Mouse (Mus musculus) embryonic facial prominence, embryonic 12.5 days (tissue): ENCODE data around the gene Smad6. TPM values are rescaled to one million over a fixed set of nuclear protein-coding genes. Genes with fewer than 3 reads are reported as not detected.

Experiments
- ATAC-seq: fragments of 200-750 bp; cut with Nextera tagmentation; 2 replicates; pipeline ENCODE4 v1.8.0; 2017; ENCODE audit not compliant: insufficient number of reproducible peaks, insufficient read depth, low FRiP score, low TSS enrichment
- H3K27ac ChIP-seq: fragments of 300-500 bp; sonication (generic); 2 replicates; pipeline ENCODE4 v1.5.1; 2016; ENCODE audit warnings: mild to moderate bottlenecking
- H3K27me3 ChIP-seq: fragments of 300-500 bp; sonication (generic); 2 replicates; pipeline ENCODE4 v1.6.1; 2016; ENCODE audit warnings: mild to moderate bottlenecking, moderate library complexity
- H3K36me3 ChIP-seq: fragments of 300-500 bp; sonication (generic); 2 replicates; pipeline ENCODE4 v1.6.1; 2016; ENCODE audit warnings: mild to moderate bottlenecking
- H3K4me1 ChIP-seq: fragments of 300-500 bp; sonication (generic); 2 replicates; pipeline ENCODE4 v1.6.1; 2016
- H3K4me2 ChIP-seq: fragments of 300-500 bp; sonication (generic); replicated peaks from 2 replicates; pipeline ENCODE4 v1.6.1; 2016; ENCODE audit warnings: mild to moderate bottlenecking, moderate library complexity
- H3K4me3 ChIP-seq: fragments of 300-500 bp; sonication (generic); 2 replicates; pipeline ENCODE4 v1.5.1; 2016; ENCODE audit warnings: mild to moderate bottlenecking
- H3K9ac ChIP-seq: fragments of 300-500 bp; sonication (generic); 2 replicates; pipeline ENCODE4 v1.6.1; 2016; ENCODE audit warnings: mild to moderate bottlenecking, moderate library complexity
- H3K9me3 ChIP-seq: fragments of 300-500 bp; sonication (generic); 2 replicates; pipeline ENCODE4 v1.6.1; 2016; ENCODE audit warnings: mild to moderate bottlenecking, moderate library complexity
- WGBS: fragments of 180-500 bp; shearing (Covaris S2); methylation state at CpG from one replicate; pipeline ENCODE4 v1.1.7; 2016; 5-methylcytosine and 5-hydroxymethylcytosine counted together
- polyA plus RNA-seq: library from polyadenylated mRNA; unstranded; fragments of >200 nt; fragmentation: Nextera tagmentation; extraction: Ambion mirVana; gene quantifications from 2 replicates; pipeline ENCODE4 v1.2.1, GENCODE M21; 2016

Smad6 gene
- polyA plus RNA-seq, 1 experiment from 2014 or later = 25.4 TPM

DNA sequence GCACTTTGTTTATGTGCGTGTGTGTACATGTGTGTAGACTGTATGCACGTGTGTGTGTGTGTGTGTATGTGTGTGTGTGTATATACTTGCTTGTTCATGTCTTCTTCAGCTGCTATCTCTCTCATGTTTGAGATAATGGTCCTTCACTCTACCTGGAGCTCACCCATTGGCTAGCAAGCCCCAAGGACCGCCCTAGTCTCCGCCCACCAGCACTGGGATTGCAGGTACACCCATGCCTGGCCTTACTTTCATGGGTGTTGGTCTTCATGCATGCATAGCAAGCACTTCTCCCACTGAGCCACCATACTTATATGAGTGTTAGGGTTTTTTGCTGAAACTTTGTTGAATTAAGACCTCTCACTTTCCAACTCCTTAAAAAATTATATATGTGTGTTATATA, 40.5 kb downstream of the Smad6 start:
- no peak overlapping the region for H3K4me3 ChIP-seq
- ATAC-seq = no peak

DNA sequence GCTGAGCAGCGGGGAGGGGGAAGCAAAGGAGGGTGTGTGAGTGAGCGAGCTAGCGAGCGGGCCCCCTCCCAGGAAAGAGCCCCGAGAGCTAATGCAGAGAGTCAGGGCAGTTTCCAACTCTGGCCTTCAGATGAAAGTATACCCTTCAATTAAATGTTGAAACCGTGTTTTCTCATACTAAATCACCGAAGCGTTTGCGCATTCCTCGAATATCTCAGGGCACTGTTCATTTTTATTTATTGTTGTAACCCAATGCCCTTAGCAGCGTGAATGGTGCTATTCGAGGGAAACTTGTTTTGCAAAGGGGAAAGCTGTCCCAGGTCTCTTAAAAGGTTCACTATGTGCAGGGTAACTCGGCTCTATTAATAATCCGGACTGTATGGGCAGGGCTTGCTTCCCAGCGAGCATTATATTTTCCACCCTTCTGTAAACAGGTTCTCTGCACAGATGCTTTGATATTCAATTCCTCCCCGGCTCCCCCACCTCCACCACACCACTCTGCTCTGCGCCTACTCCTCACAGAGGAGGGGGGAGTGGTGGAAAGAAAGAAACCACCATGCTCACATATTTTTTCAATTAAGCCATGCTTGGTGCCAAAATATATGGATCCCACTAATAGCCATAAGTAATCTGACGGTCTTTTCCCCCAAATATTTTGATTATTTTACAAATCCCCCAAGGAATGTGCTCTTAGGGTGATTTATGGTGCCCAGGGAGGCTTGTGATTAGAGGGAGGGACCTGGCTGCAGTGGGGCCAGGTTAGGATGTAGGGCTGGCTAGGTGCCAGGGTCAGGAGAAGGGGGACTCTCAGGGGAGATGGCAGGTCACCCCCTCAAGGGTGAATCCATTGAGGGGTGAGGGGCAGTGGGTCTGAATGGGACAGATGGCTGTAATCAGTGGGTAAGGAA, 41.4 kb downstream of the Smad6 start:
- no peaks in the 10 kb centered on the region for H3K9me3 ChIP-seq
- no peak overlapping the region for H3K9ac ChIP-seq
- H3K4me3 ChIP-seq = 0 out of 2 replicates have a peak overlapping the region, but pooled peaks have one; percentile 3
- H3K4me1 ChIP-seq = peaks cover 90% of the 10 kb centered on the region
- peak overlapping the region; percentile 93 for H3K27ac ChIP-seq
- ATAC-seq = peak; percentile 86
- H3K27me3 ChIP-seq = no peaks in the 10 kb centered on the region
- 3% methylated on average over 18 of the region's 18 CpGs for WGBS
- H3K4me2 ChIP-seq = peak overlapping the region; percentile 41
- no peaks in the 10 kb centered on the region for H3K36me3 ChIP-seq

More for the DNA sequence above, 40.5 kb downstream of the Smad6 start:
- peak overlapping the region; percentile 93 for H3K27ac ChIP-seq
- H3K4me2 ChIP-seq = no peak overlapping the region
- 79% methylated on average over 4 of the region's 4 CpGs for WGBS
- H3K9ac ChIP-seq = no peak overlapping the region
- H3K9me3 ChIP-seq = no peaks in the 10 kb centered on the region
- no peaks in the 10 kb centered on the region for H3K27me3 ChIP-seq
- H3K4me1 ChIP-seq = peaks cover 86% of the 10 kb centered on the region
- no peaks in the 10 kb centered on the region for H3K36me3 ChIP-seq

DNA sequence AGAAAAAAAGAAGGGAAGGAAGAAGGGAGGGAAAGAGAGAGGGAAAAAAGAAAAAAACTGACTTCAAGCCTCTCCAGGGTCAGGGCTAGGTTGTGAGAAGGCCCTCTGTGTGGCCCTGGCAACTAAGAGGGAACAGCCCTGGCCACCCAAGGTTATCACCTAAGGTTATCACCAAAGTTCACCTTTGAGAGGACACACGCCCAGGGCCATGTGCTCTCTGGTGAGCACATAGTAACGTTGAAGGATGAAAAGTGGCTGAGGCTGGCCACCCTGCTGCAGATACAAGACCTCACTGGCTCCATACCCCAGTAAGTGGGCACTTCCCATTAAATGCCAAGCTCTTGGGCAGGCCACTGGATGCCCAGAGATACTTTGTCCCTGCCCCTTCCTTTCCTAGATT, 42.6 kb downstream of the Smad6 start:
- Histone ChIP-seq H3K4me1 (peaks cover 90% of the 10 kb centered on the region), H3K9ac (no peak overlapping the region), H3K27ac (peak overlapping the region; percentile 93), H3K36me3 (no peaks in the 10 kb centered on the region), H3K27me3 (no peaks in the 10 kb centered on the region), H3K9me3 (no peaks in the 10 kb centered on the region), H3K4me2 (peak overlapping the region; percentile 41), H3K4me3 (no peak overlapping the region)
- ATAC-seq = no peak
- 54% methylated on average over 2 of the region's 2 CpGs for WGBS

DNA sequence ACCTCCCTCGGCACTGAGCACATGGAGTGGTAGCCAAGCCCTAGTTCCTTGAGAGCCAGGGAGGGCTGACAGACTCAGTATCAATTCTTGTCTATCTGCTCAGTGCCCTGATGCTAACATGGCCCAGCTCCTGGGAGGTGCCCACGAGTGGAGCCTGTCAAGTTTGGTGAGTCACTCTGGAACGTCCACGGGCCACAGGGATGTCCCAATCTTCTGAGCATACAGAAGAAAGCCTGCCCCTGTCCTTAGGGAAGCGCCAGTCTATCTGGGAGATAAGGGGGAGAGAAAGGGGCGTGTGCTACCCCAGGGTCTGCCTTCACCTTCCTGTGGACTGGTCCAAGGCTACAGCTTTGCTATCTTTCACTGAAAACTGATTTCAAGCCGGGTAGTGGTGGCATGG, 43.2 kb downstream of the Smad6 start:
- peaks cover 90% of the 10 kb centered on the region for H3K4me1 ChIP-seq
- no peaks in the 10 kb centered on the region for H3K27me3 ChIP-seq
- H3K27ac ChIP-seq = no peak overlapping the region
- H3K9me3 ChIP-seq = no peaks in the 10 kb centered on the region
- 78% methylated on average over 7 of the region's 7 CpGs for WGBS
- H3K9ac ChIP-seq = no peak overlapping the region
- no peak overlapping the region for H3K4me3 ChIP-seq
- H3K36me3 ChIP-seq = no peaks in the 10 kb centered on the region
- H3K4me2 ChIP-seq = no peak overlapping the region
- ATAC-seq = no peak

DNA sequence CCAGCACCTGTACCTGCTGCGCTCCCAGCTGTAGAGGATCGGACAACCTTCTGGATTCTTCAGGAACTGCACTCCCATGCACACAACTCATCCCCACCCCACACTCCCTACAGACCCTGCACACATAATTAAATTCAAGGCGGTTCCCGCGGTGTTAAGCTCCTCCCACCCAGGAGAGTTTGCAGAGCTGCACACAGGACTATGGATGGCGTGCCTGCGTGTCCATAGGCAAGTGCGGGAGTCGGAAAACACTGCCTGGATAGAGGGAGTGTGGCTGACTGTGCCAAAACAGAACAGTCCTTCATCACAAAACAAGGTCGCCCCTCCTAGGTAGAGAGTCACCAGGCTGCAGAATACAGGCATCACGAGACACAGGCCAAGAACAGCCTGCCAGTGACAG, 45.9 kb downstream of the Smad6 start:
- peaks cover 12% of the 10 kb centered on the region; the same call in 1 of the 2 replicates for H3K36me3 ChIP-seq
- peak overlapping the region; percentile 67 for H3K27ac ChIP-seq
- H3K4me2 ChIP-seq = 0 out of 2 replicates have a peak overlapping the region, but pooled peaks have one; percentile 5
- H3K9ac ChIP-seq = 0 out of 2 replicates have a peak overlapping the region, but pooled peaks have one; percentile 34
- H3K4me3 ChIP-seq = no peak overlapping the region
- H3K9me3 ChIP-seq = no peaks in the 10 kb centered on the region
- no peaks in the 10 kb centered on the region for H3K27me3 ChIP-seq
- 0 out of 2 replicates have a peak, but pooled peaks have one; percentile 13 for ATAC-seq
- peaks cover 96% of the 10 kb centered on the region for H3K4me1 ChIP-seq
- WGBS = 26% methylated on average over 11 of the region's 11 CpGs

DNA sequence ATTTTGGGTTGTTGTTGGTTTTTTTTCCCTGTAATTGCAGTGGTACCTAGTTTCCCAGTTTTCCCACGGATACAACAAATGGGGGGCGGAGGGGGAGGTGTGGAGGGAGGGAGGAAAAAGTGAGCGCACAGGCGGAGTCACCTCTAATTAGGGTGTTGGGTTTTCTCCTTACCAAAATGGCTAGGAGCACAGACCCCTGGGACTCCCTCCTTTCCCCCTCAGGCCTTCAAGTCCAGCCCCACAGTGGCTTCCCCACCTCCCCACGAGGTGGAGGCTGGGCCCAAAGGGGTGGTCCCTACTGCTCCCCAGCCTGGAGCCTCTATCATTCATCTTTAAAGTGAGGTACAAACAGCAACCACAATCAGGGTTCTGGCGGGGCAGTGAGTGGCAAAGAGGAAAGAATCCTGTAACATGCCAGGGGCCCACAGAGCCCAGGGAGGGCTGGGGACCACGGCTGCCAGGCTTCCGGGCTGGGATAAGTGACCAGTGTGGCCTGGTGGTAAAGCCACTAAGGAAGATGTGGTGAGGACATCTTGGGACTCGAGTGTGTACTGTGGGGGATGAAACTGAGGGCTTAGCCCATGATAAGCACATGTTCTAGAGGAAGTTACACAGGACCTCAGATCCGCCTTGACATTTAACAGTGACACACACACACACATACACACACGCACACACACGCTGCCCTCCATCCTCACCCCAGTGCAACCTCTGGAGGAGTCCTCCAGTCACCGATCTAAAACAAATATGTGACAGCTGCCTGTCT, 47.4 kb downstream of the Smad6 start:
- Histone ChIP-seq H3K4me2 (peak overlapping the region; percentile 32), H3K9ac (no peak overlapping the region), H3K4me3 (no peak overlapping the region), H3K9me3 (no peaks in the 10 kb centered on the region), H3K36me3 (peaks cover 12% of the 10 kb centered on the region; the same call in 1 of the 2 replicates), H3K27ac (peak overlapping the region; percentile 95), H3K4me1 (peaks cover 96% of the 10 kb centered on the region), H3K27me3 (no peaks in the 10 kb centered on the region)
- WGBS = 32% methylated on average over 13 of the region's 13 CpGs
- no peak for ATAC-seq

DNA sequence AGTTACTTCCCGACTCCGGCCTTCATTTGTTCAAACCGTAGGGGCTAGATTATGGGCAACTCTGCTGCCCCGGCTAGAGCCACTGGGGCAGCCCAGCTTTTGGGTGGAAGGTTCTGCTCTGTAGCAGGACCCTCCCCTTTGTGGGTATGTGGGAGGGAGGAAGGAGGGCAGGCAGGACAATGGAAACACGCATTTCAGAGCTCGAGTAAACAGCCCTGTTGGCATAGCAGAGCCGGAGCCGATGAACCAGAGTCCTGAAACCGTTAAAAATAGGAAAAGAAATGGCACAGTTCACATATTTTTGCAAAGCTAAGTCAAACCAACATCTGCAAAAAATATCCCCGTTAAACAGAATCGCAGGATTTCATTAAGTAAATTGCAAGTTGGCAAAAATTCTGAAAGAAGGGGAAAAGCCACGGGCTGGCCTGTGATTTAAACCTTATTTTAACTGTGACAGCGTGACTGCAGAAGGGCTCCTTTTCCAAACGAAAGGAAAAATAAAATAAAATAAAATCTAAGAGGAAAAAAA, 48.1 kb downstream of the Smad6 start:
- Histone ChIP-seq H3K9ac (no peak overlapping the region), H3K27me3 (no peaks in the 10 kb centered on the region), H3K4me2 (peak overlapping the region; percentile 32; the same call in 1 of the 2 replicates), H3K4me1 (peaks cover 96% of the 10 kb centered on the region), H3K27ac (peak overlapping the region; percentile 95), H3K4me3 (no peak overlapping the region), H3K9me3 (no peaks in the 10 kb centered on the region), H3K36me3 (peaks cover 12% of the 10 kb centered on the region; the same call in 1 of the 2 replicates)
- WGBS = 20% methylated on average over 14 of the region's 14 CpGs
- ATAC-seq = no peak

DNA sequence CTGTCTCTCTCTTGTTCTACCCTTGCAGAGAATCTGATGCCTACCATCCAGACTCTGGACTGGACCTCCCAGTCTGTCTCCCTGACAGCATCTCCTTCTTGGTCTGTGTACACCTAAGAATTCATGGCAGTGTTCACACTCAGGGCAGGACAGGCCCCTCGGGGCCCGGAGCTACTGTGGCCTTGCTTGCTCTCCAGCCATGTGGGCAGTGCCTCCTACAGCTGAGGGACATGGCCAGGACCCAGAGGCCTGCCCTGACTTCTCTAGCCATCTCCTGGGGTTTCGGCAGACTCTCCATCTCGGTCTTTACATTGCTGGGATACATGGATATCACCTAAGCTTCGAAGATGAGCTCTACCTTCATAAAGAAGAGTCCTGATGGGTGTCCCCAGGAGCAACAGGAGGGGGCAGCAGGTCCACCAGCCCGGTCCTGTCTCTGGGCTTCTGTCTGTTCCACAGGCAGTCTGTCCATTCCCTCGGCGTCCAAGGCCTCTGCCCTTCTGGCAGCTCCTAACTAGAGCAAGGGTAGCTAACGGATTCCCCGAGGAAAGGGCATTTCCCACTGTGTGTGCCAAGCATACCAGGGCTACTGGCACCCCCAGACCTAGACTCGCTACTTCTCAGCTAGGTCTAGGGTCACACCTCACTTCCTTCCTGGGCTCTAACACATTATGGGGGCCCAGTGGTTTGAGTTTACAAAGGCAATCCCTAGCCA, 49.1 kb downstream of the Smad6 start:
- 95% methylated on average over 11 of the region's 11 CpGs for WGBS
- H3K27ac ChIP-seq = peak overlapping the region; percentile 95
- ATAC-seq = no peak

DNA sequence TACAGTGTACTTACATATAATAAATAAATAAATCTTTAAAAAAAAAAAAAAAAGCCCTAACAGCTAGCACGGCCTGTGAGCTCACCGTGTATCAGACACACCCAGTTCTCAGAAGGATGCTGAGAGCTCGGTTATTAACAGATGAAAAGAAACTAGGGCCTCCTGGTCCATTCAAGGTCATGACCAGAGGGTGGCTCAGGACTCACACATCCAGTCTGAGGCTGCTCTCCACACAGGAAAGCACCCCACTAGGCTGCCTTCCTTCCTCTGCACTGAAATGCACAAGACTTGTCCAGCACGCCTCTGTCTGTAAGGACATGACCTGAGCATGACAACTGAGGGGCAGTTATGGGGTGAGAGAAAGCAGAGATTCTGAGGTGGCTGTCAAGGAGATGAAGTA, 50.3 kb downstream of the Smad6 start:
- WGBS = 63% methylated on average over 4 of the region's 4 CpGs
- Histone ChIP-seq H3K27me3 (no peaks in the 10 kb centered on the region), H3K36me3 (peaks cover 12% of the 10 kb centered on the region; the same call in 1 of the 2 replicates), H3K9me3 (no peaks in the 10 kb centered on the region), H3K4me2 (no peak overlapping the region), H3K9ac (no peak overlapping the region), H3K27ac (no peak overlapping the region), H3K4me1 (peaks cover 86% of the 10 kb centered on the region), H3K4me3 (no peak overlapping the region)
- ATAC-seq = no peak

More for the DNA sequence above, 49.1 kb downstream of the Smad6 start:
- Histone ChIP-seq H3K36me3 (peaks cover 12% of the 10 kb centered on the region; the same call in 1 of the 2 replicates), H3K9ac (no peak overlapping the region), H3K4me1 (peaks cover 96% of the 10 kb centered on the region), H3K27me3 (no peaks in the 10 kb centered on the region), H3K9me3 (no peaks in the 10 kb centered on the region), H3K4me2 (no peak overlapping the region), H3K4me3 (no peak overlapping the region)

DNA sequence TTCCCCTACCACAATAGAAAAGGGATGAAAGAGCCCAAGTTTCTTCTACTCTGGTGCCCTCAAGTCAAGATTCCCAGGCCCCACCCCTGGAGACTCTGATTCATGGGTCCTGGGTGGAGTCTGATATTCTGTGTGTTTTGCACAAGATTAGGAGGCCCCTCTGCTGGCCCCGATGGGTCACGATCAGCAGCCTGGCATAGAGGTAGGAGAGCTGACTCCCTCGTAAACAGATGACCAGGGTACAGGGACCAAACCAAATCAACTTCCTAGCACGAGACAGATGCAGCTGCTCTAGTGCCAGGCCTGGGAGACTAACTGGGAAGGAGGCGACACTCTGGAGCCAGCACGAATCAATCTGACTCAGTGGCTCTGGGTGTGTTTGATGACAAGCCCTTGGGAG, 51.0 kb downstream of the Smad6 start:
- WGBS = 81% methylated on average over 6 of the region's 6 CpGs
- peak overlapping the region; percentile 5; the same call in 1 of the 2 replicates for H3K9ac ChIP-seq

DNA sequence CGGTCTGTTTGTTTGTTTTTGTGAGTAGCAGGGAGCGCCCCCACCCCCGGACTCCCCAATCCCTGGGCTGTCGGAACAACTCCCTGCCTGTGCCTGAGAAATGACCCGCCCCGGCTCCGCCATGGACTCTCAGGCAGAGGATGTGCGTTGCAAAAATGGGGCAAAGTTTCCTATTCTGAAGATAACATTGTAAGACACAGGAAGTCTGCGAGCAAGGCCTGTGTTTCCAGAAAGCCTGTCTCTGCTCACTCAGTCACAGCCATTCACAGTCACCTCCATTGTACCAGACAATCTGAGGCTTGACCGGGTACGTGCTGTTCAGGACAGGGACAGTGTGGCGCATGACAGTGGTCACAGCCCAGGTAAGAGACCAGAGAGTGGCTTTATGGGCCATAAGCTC, 51.5 kb downstream of the Smad6 start:
- Histone ChIP-seq H3K27me3 (no peaks in the 10 kb centered on the region), H3K36me3 (peaks cover 12% of the 10 kb centered on the region; the same call in 1 of the 2 replicates), H3K9ac (peak overlapping the region; percentile 5; the same call in 1 of the 2 replicates), H3K4me2 (no peak overlapping the region), H3K9me3 (no peaks in the 10 kb centered on the region), H3K4me1 (peaks cover 84% of the 10 kb centered on the region), H3K4me3 (no peak overlapping the region), H3K27ac (peak overlapping the region; percentile 47)
- ATAC-seq = no peak
- 72% methylated on average over 12 of the region's 12 CpGs for WGBS

More for the DNA sequence above, 51.0 kb downstream of the Smad6 start:
- no peak for ATAC-seq
- Histone ChIP-seq H3K4me2 (no peak overlapping the region), H3K9me3 (no peaks in the 10 kb centered on the region), H3K27ac (peak overlapping the region; percentile 47), H3K36me3 (peaks cover 12% of the 10 kb centered on the region; the same call in 1 of the 2 replicates), H3K4me1 (peaks cover 84% of the 10 kb centered on the region), H3K4me3 (no peak overlapping the region), H3K27me3 (no peaks in the 10 kb centered on the region)
